Mouse (Mus musculus) testis, adult 2 months (tissue): Measurements from ENCODE around the gene Npvf.

Source experiments
- CTCF ChIP-seq: fragments of 200-500 bp; IDR thresholded peaks from 2 replicates; pipeline ENCODE4 v1.5.1; 2012; ENCODE audit warnings: low read depth, mild to moderate bottlenecking, inconsistent platforms, low read length, moderate library complexity; ENCODE audit not compliant: control insufficient read depth, insufficient read depth, insufficient replicate concordance
- POLR2A ChIP-seq: fragments of 200-500 bp; IDR thresholded peaks from 2 replicates; pipeline ENCODE4 v1.6.1; 2012; ENCODE audit warnings: low read depth, mild to moderate bottlenecking, inconsistent platforms, low read length, moderate library complexity; ENCODE audit not compliant: control insufficient read depth

DNA sequence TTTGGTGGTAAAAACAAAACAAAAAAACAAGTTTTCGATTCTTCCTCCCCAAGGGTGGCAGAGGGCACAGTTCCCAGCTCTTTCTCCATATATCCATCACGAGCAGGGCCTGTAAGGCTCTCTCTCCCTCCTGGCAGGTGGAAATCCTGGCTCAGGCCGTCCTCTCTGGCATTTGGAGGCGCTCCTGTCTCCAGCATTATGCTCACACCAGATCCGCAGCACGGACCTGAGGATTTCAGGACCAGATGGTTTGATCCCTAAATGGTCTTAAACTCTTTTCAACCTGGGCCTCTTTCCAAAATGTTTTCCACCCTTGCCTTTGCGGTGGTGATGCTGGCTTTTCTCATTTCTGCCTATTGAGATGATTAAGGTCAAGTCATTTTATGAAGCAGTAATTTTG, 7.5 kb upstream of the Npvf start:
- TF ChIP-seq CTCF (no peak), POLR2A (no peak)
